Mouse (Mus musculus) subcutaneous adipose tissue, adult 2 months (tissue): ENCODE results near the gene Pcsk7. TPM values are rescaled to one million over a fixed set of nuclear protein-coding genes. Genes with fewer than 3 reads are reported as not detected.

Source experiments
- polyA plus RNA-seq: library from polyadenylated mRNA; depleted of rRNA; stranded (reverse); fragments of >200 nt; gene quantifications from 2 replicates; pipeline ENCODE4 v1.2.3, GENCODE M21; 2012; ENCODE audit warnings: low replicate concordance; rRNA removed

Gene Pcsk7
- polyA plus RNA-seq, result 32.5 and 46.6 TPM in 2 replicates

GRCm38 (mm10) chr9:45906355-45907077 lies at the start of gene Pcsk7, which contains the start of gene Rnf214:
Gene Pcsk7 (plus strand): TSS chr9:45906497.
Gene Rnf214 (minus strand): TSS chr9:45906911.

GRCm38 (mm10) chr9:45935628-45936210 lies 29.4 kb downstream of the Pcsk7 start, which contains the start of gene Tagln:
Gene Tagln (minus strand): TSS chr9:45936058.

GRCm38 (mm10) chr9:45955107-45955963 lies 49.0 kb downstream of the Pcsk7 start, which contains the start of gene Sidt2:
Gene Sidt2 (minus strand): TSS chr9:45955258.

Other genes with a start within 250 kb of the Pcsk7 start
- 14.6 and 21.1 TPM in 2 replicates for gene Cep164, start 77.8 kb upstream of the Pcsk7 start, polyA plus RNA-seq
- 30.5 and 56.5 TPM in 2 replicates for gene Bace1, start 67.9 kb upstream of the Pcsk7 start, polyA plus RNA-seq
- gene Rnf214, start 414 bp downstream of the Pcsk7 start, polyA plus RNA-seq, result 16.6 and 21.5 TPM in 2 replicates
- 196 and 1,166 TPM in 2 replicates for gene Tagln, start 29.6 kb downstream of the Pcsk7 start, polyA plus RNA-seq
- 496 and 1,099 TPM in 2 replicates for gene Sidt2, start 48.8 kb downstream of the Pcsk7 start, polyA plus RNA-seq
- 25.0 and 28.5 TPM in 2 replicates for gene Pafah1b2, start 106.2 kb downstream of the Pcsk7 start, polyA plus RNA-seq
- gene Sik3, start 106.3 kb downstream of the Pcsk7 start, polyA plus RNA-seq, result 17.9 and 25.2 TPM in 2 replicates